Mouse (Mus musculus) right cerebral cortex, postnatal 36 days (tissue): ENCODE measurements around the gene Ss18l1.

ENCODE experiments used
- DNase-seq, 2 experiments: peaks; one replicate each; pipeline ENCODE4 v3.0.0; 2022; ENCODE audit warnings: low spot score in 2 of 2, mixed read lengths in 1 of 2

The Ss18l1 gene

DNA sequence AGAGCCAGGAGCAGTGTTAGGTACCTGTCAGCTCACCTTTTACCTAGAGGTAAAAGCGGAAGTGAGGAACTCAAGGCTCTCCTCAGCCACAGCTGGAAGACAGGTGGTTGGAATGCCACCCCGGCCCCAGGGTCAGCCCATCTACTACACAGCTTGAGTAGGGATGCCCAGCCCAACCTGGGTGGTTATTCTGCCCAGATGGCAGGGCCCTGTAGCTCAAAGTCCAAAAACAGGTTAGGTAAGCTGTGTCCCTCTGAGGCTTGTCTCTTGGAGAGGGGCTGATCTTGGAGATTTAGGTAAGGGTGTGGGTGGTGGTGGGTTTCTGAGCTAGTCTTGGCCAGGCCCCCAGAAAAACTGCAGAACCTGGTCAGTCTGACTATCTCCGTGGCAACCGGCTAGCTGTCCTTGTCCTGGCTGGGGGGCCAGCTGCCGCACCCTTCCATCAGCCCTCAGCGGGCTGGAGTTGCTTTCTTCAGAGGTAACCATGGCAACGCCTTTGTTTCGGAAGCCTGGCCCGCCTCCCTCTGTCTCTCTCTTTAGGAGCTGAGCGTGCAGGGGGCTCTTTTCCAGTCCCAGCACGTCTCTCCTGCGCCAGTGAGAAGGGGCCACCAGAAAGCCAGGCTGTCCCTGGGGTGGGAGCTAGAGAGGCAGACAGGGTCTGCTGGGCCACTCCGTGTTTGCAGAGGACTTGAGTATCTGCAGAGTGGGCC is 75.3 kb downstream of the Ss18l1 start:
- peak in 1 of 2 experiments; percentile 69 for DNase-seq

DNA sequence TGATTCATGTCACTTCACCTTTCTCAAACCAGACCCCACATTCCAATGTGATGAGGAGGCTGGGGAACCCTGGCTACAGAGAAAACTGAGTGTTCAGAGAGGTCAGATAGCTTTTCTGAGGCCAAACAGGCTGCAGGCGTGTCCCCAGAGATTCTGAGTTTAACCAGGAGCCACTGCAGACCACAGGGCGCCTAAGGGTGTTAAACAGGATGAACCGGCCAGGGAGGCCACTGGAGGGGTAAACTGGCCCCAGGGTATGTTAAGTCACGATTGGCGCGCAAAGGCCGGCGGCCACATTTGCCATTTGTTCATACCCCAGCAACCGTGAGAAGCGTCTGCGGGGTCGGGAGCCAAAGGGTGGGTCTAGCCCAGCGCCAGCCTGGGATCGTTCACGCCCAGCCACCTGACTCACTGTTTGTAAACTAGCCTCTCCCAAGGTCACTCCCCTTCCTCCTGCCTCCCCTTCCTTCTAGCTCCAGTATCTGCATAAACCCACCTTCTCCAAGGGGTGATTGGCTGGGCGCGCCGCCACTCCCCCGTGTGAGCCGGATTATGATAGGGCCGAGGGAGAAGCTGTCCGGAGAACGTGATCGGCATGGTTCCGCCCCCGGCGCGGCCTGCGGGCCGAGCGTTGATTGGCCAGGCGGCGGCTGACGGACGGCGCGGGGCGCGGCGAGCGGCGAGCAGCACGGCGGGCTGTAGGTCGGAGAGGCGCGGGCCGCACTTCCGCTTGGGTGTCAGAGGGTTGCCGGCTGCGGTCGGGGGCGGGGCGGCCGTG is 76.5 kb downstream of the Ss18l1 start, which contains the start of gene Osbpl2:
Gene Osbpl2 (plus strand): TSS at position 646 of the 778 bp plus-strand sequence.
- DNase-seq = peak; percentile 100
